Mouse (Mus musculus) cerebellum, postnatal 14 days (tissue): Measurements from ENCODE around the gene 6030458C11Rik.
"Not testable (repeated sequence)": the region's sequence is repeated elsewhere in the genome, so short reads cannot be mapped to it uniquely, and the experiment has no call there.

Experiments
- DNase-seq, 2 experiments: peaks; one replicate each; pipeline ENCODE4 v3.0.0; 2021; ENCODE audit warnings: mixed read lengths in 2 of 2

6030458C11Rik gene

DNA sequence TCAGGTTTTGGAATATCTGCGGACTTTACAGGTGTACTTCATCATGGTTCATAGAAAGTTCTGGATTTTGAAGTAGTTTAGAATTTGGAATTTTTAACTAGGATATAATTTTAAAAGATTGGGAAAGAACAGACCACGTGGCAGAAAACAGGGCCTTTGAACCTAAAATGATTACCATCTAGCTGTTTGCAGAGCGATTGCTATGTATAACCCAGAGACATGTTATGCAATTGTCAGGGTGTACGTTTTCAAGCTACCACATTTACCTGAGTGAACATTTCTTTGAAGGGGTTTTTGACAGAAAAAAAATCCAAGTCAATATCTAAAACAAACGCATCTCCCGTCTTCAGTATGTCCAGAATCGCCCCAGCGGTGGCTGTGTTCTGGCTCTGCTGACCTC, 6.9 kb downstream of the 6030458C11Rik start:
- DNase-seq = no peak

DNA sequence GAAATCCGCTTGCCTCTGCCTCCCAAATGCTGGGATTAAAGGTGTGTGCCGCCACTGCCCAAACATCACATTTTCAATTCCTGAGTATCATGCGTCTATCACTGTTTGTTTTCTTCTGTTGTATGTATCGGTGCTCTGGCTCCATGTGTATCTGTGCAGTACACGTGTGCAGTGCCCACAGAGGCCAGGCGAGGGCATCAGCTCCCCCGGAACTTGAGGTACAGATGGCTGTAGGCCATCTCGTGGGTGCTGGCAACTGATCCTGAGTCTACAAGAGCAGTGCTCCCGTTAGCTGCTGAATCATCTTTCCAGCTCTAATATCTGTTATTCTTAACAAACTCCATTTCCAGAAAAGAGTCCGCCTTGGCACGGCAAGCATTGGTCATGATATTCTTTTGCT, 11.8 kb downstream of the 6030458C11Rik start:
- no peak for DNase-seq

DNA sequence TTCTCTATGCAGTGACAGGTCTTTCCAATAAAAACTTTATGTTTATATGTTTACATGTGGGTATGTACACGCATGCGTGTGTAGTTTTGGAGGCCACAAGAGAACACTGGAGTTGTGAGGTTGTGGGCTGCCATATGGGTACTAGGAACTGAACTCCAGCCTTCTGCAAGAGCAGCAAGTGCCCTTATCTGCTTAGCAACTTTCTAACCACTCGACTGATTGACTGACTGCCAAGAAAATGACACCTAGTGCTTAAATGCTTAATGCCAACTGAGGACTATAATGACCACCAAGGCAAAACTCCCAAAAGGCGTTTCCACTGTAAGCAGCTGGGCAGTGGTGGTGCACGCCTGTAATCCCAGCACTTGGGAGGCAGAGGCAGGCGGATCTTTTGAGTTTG, 15.1 kb downstream of the 6030458C11Rik start:
- no peak for DNase-seq

DNA sequence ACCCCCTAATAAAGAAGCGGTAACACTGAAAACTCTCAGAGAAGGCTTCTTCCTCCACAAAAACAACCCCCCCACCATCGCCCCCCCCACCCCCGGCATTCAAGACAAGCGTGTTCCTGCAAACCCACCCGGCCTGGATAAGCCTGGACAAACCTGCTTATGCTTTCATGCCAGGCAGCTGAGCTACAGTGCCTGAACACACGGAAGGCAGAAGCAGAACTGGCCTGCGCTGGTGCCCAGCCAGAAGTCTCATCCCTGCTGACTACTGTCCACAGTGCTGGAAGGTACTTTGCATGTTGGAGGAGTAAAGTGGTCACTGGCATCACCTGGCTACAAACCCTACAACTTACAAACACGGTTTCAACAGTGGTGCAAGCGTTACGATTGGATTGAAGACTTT, 17.4 kb downstream of the 6030458C11Rik start:
- no peak for DNase-seq

DNA sequence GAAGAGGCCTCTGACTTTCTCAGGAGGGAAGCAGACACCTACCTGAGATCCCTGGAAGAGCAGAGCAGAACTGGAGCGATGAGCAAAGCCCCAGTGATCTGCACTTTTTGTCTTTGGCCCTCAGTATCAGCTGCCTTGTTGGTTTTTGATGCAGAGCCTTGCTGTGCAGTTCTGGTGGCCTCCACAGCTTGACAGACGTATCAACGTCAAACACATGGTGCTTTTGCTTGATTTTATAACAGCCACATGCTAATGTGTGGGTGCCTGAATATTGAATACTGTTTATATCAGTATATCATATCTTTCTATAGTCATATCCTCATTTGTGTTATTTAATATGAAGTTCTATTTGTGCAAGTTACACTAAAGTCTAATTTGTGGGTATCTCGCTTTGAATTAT, 19.4 kb downstream of the 6030458C11Rik start:
- DNase-seq = no peak

DNA sequence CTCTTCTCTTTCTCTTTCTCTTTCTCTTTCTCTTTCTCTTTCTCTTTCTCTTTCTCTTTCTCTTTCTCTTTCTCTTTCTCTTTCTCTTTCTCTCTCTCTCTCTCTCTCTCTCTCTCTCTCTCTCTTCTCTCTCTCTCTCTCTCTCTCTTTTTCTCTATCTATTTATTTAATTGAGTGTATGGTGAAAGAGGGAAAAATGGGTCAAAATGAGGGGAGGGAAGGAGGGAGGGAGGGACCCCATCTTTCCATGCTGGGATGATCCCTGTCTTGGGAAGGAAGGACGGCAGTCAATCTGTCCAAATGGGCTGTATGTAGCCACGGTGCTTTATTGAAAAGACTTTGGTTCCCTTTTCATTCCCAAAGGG, 23.3 kb downstream of the 6030458C11Rik start:
- DNase-seq = not testable (repeated sequence)

DNA sequence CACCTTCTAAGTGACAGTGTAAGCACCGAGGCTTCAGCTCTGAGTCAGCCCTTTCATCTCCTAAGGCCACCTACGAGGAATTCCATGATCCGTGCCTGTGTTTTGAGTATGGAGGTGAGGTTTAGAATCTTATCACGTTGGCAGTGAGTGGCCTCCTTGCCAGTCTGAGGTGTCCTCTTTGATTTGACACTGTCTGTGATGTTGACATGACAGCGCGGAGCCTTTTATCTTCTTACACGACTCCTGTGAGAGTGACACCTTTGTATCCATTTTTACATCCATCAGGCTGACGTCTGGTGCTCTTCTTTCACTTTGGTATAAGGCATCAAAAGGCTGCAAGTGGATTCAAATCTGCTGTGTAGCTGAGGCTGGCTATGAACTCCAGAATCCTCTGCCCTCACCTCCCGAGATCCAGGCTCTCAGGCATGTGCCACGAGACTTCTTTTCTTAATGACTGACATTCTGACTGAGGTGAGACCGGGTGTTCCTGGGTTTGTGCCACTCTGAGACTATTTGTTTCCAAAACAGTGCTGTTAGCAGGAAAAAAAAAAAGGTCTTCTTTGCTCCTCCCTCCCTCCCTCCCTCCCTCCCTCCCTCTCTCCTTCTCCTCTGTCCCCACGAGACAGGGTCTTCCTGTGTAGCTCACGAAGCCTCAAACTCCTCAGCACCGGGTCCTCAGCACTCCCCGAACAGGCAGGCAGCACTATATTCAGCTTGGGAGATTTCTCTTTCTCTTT, 23.9 kb downstream of the 6030458C11Rik start:
- DNase-seq = no peak

DNA sequence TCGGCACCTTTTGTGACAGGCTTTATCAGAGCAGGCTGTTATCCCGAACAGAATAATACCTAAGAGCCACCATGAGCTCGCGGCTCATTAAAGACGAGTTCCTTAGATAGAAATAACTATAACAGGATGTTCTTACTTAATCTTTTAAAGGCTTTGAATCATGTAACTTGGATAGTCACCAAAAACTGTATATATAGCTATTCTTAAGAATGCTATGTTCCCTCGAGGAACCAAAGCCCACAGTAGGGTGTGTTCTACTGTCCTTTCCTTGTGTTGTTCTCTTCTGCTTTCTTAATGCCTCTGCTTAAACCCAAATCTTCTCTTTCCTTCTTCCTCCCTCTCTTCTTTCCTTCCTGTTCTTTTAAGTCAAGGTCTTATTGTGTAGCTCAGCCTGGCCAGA, 26.4 kb downstream of the 6030458C11Rik start:
- no peak for DNase-seq

DNA sequence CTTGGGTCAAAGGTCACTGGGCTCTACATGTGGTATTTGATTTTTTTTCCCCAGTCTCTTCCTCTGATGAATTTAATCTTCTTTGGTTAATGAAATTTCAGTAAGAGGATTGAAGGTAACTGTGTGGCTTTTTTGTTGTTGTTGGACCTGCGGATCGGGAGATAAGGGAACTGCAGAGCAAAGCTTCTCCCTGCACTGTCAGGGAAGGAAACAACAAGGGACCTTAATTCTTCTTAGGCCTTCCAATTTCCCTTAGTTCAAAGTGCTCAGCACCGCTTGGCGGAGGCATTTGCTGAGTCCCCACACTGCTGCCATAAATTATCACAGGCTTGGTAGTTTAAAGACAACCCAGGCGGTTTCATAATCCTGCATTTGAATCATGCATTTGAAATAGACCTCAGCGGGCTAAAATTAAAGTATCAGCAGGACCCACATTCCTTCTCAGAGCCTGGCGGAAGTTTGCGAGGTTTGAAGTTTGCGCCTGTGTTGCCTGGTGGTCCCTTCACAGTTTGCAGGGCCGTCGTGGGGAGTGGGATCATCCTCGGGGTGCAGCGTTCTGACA, 28.5 kb downstream of the 6030458C11Rik start:
- no peak for DNase-seq

DNA sequence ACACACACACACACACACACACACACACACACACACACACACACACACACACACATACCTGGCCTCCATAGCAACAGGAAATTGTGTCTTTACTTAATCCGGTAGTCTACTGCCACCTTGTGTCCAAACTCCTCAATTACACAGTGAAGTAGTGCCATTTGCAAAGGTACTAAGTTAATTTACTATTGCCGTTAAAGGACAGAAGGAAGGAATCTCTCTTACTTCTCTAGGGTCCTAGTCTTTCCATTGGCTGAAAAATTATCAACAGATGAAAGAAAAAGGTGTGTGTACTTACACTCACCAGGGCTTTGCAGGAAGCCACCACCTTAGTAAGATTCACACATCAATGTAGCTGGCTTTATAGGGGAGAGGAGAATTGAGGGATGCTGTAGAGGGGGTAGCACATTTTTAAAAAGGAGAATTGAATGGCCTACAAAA, 29.0 kb downstream of the 6030458C11Rik start:
- DNase-seq = peak; percentile 82 to 83

DNA sequence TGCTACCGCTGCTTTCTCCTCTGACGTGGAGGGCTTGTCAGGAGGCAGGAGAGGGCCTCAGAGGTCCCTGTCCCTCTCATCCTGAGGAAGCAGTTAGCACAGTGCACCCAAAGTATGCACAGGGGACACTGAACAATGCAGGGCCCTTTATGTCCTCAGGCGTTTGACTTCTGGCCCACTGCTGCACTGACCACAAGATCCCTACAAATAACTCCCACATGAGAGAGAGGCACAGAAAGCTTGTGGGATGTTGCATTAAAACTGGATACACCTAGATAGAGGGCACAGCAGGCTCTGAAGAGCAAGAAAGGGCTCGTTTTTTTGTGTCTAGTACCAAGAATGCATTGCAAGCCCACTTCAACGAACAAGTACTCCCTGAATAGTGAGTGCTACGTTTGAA, 30.1 kb downstream of the 6030458C11Rik start:
- DNase-seq = no peak

DNA sequence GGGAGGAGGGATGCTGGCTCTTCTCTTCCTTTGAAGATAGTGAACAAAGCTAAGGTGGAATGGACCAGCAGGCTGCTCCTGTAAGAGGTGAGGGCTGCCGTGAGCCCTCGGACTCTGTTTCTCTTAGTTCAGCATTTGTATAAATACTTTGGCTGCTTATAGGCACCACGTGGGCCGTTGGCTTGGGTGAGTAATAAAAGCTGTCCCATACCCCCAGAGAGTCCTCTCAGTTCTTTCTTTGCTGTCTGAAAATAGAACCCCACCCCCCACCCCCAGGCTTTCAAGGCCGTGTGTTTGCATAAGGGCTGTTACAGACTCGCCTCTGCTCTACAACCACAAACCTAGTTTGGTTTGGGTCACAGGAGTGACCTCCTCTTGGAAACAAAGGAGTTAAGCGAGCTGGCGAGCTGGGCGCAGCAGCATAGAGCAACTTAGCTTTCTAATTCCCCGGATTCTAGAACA, 35.0 kb downstream of the 6030458C11Rik start:
- DNase-seq = no peak

DNA sequence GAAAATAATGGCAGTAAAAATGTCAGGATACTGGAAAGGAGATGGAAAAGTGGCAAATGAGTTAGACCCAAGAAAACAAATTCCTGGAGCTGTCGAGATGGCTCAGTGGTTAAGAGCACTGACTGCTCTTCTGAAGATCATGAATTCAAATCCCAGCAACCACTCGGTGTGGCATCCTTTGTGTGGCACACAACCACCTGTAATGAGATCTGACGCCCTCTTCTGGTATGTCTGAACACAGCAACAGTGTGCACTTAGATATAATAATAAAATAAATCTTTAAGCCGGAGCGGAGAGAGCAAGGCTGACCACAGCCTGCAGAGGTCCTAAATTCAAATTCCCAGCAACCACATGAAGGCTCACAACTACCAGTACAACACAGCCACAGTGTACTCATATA, 35.9 kb downstream of the 6030458C11Rik start:
- DNase-seq = no peak

DNA sequence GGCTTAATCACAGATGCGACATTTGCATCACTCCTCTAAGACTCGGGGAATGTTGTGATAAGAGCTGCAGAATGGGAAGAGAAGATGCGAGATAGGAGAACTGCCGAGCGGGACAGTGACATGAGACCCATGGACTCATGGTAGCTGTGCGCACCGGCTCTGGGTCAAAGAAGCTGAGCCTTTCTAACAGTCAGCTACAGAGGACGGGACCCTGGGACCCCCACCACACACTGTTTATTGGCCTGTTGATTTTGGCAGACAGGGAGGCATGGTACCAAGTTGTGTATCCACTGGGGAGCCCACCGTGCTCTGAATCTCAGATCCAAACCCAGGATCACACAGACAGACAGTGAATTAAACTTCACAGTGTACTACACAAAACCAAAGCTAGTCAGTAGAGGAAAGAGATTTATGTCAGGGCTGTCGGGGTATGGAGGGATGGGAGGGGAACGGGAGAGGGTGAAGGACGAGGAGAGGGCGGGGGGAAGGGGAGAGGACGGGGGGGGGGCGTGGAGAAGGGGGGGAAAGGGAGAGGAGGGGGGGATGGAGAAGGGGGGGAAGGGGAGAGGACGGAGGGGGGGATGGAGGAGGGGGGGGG, 42.6 kb downstream of the 6030458C11Rik start:
- no peak for DNase-seq

DNA sequence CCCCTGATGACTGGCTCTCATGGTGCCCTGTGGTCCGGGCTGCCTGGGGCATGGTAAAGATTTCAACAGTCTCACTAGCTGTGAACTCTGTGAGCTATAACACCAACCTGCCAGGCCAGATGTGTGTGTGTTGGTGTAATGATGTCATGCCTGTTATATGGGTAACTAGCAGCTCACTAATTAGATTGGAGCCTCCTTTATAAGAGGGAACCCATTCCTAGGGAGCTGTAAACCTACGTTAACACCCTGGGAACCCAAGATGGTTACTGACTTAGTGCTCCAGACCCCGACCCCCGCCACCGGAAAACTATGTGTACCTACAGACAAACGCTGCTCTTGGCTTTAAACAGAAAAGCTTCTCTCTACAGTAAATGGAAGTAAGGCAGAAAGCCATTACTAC, 43.2 kb downstream of the 6030458C11Rik start:
- no peak for DNase-seq

DNA sequence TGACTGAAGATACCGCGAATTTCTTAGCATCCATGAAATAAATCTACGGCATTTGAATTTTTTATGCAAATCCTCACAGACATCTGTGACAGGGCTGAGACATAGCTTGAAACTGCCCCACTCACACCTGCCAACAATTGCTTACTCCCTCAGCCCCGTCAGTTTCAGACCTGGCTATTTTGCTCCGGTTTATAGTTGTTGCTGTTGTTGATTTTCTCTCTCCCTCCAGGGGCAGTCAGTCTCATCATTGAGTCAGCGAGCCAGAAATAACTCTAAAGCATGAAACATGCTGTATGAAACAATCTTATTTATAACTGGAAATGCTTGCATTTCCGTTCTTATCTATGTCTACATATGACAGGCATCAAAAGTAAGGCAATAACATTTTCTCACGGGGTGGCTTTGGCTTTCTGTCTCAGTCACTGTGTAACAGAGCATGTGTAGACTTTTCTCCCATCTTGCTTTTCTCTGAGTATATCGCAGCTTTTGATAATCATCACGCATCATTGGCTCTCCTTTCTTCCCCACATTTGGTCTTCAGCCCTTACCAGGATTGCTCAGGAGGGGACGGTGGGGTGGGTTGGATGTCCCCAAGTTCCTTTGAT, 50.2 kb downstream of the 6030458C11Rik start:
- DNase-seq = no peak

DNA sequence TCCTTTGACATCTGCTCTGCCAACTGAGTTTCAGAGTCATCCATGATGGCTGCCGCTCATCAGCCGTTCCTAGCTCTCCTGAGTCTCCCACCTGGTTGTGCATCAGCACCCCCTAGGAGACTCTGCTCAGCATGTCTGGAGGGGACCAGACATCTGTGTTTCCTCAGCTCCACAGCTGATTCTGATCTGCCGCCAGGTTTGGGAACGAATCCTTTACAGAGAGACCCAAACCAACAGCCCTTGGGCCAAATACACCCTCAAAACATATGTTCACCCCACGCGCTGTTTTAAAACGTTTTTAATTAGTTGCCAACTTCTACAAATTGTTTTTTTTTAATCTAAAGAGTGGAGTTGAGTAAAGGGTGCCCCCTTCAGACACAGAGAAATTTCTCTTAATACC, 53.5 kb downstream of the 6030458C11Rik start:
- DNase-seq = no peak

DNA sequence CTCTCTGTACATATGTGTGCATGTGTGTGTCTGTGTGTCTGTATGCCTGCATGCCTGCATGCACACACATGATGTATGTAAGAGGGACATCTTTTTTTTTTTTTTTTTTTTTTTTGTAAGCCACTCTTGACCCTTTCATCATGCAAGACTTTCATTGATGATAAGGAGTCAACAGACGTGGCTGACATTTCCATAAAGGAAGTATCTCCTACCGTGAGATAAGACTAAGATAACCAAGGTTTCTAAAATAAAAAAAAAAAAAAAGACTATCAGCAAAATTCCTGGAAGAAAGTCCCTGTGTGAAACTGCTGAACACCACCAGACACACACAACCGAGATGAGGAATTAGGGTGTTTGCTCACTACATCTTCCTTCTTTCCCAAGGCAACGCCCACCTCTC, 57.6 kb downstream of the 6030458C11Rik start:
- no peak for DNase-seq

DNA sequence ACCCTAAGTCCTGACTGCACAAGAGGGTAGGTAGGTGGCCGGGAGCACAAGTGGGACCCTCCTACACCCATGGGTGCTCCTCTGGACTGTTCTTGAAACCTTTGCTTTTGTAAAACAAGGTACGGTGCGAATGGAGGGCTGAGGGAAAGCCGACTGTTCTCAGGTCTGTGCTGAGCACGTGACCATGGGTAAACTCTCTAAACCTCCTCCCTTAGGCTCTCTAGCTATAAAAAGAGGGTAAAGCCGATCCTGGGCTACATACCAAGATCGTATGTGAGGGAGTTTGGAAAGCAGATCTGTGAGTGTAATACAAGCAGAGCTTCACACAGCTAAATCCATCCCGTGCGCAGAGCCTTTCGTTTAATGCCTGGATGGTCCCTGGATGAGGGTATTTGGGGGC, 61.3 kb downstream of the 6030458C11Rik start:
- DNase-seq = no peak

DNA sequence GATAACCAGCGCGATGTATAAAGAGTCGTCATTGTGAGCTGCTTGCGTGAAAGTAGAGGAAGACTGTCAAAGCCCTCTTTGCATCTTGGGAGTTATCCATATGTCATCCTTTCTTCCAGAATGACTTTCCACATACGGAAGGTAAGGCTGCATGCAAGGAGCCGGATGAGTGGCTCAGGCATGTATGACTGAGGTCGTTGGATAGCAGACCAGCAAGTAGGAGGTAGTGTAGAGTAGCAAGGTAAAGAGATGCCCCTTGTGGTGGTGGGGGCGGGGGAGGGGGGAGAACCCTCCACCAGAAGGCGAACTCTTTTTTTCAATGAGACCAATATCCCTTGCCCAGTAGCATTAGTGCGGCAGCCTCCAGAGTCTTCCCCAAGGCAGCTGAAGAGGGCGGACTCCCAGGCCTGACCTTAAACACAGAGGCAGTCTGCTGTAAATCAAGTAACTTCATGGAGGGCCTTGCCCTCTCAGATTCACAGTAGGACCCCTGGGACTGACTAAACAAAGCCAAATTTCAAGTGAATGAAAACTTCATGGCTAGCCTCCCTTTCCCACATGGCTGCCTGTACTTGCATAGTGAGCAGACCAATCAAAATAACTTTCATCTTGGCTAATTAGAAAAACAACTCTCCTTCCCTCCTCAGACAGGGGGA, 62.1 kb downstream of the 6030458C11Rik start:
- no peak for DNase-seq

DNA sequence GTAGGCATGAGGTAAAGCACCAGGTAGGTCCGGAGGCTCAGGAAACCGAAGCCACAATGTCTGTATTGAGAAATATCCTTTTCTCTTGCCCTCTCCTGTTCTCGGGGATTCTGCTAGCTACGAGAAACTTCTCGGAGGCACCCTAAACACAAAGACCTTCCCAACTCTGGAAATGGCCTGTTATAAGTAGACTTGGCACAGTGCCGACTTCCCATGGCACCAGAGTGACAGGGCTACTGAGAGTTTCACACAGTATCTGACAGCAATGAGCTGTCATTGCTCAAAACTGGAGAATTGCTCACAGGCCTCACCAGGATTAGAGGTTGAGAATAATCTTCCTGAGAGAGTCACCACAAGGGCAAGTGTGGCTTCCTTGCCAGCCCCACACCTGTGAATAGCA, 63.7 kb downstream of the 6030458C11Rik start:
- peak in 1 of 2 experiments; percentile 20 for DNase-seq

DNA sequence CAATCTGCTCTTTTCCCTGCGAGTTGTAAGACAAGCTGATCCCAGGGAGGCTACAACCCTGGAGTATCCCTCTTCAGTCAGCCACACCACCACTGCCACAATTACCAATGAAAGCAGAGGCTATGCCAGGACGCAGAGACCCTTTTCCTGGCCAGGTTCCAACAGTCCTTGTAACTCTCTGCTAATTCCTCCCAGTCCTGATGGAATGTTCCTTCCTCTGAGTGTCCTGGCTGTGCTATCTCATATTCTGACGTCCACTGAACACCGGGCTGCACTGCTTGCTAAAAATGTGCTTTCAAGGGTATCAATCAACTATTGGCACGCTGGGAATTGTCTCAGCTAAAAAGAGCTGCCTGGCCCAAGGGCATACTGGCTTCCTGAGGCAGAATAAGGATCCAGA, 66.0 kb downstream of the 6030458C11Rik start:
- peak in 1 of 2 experiments; percentile 23 for DNase-seq
